Mouse (Mus musculus): ENCODE data around the gene Spon1.

GRCm38 (mm10) chr7:113918916-113919315 is 153.1 kb downstream of the Spon1 start:
- TF ChIP-seq CTCF (conservative IDR thresholded peaks at IDR 0.05; ENCODE audit: insufficient read depth, insufficient read length, low read depth, low read length): no peak
- TF ChIP-seq POLR2A (IDR thresholded peaks at IDR 0.05; ENCODE audit: low read depth, low read length): no peak

Data from kidney, adult 2 months (tissue).